Mouse (Mus musculus) embryonic fibroblast, embryonic 13.5 days (primary cell): ENCODE measurements around the gene Trappc2l.

ENCODE experiments used
- CTCF ChIP-seq: IDR thresholded peaks from 2 replicates; pipeline ENCODE4 v1.5.1; 2011; ENCODE audit warnings: mild to moderate bottlenecking, control low read depth, low read length, moderate library complexity, borderline replicate concordance; ENCODE audit not compliant: insufficient read depth
- POLR2A ChIP-seq: IDR thresholded peaks from 2 replicates; pipeline ENCODE4 v1.6.1; 2011; ENCODE audit warnings: low read depth, mild to moderate bottlenecking, control low read depth, low read length, moderate library complexity

GRCm38 (mm10) chr8:122622727-122623126 is 11.3 kb downstream of the Trappc2l start, which contains the start of gene Pabpn1l:
- TF ChIP-seq POLR2A (no peak), CTCF (no peak)
